Mouse (Mus musculus) kidney, adult 2 months (tissue): ENCODE data around the gene Pjvk. TPM values are rescaled to one million over a fixed set of nuclear protein-coding genes. Genes with fewer than 3 reads are reported as not detected.

ENCODE experiments used
- DNase-seq: peaks from one replicate; pipeline ENCODE4 v3.0.0; 2021
- H3K27ac ChIP-seq: fragments of 200-500 bp; 2 replicates; pipeline ENCODE4 v1.5.1; 2012; ENCODE audit warnings: low read depth, low read length, control low read depth, inconsistent platforms; ENCODE audit not compliant: insufficient read depth
- H3K27me3 ChIP-seq: fragments of 200-500 bp; replicated peaks from 2 replicates; pipeline ENCODE4 v1.6.1; 2012; ENCODE audit warnings: mild to moderate bottlenecking, moderate library complexity, low read length, inconsistent platforms; ENCODE audit not compliant: control insufficient read depth, insufficient read depth
- H3K36me3 ChIP-seq: fragments of 200-500 bp; 2 replicates; pipeline ENCODE4 v1.6.1; 2012; ENCODE audit warnings: mild to moderate bottlenecking, moderate library complexity, low read length, inconsistent platforms; ENCODE audit not compliant: control insufficient read depth, insufficient read depth
- H3K4me1 ChIP-seq: fragments of 200-500 bp; 2 replicates; pipeline ENCODE4 v1.6.1; 2011; ENCODE audit warnings: low read length; ENCODE audit not compliant: control insufficient read depth, insufficient read depth
- H3K4me3 ChIP-seq: fragments of 200-500 bp; 2 replicates; pipeline ENCODE4 v1.5.1; 2011; ENCODE audit warnings: mild to moderate bottlenecking, low read depth, low read length, control low read depth; ENCODE audit not compliant: insufficient read depth
- CTCF ChIP-seq: fragments of 200-500 bp; conservative IDR thresholded peaks from 2 replicates; pipeline ENCODE4 v1.5.1; 2011; ENCODE audit warnings: low read depth, mild to moderate bottlenecking, control low read depth, low read length, moderate library complexity, mixed read lengths; ENCODE audit not compliant: insufficient read depth, insufficient read length
- POLR2A ChIP-seq: fragments of 200-500 bp; IDR thresholded peaks from one replicate; pipeline ENCODE4 v1.6.1; 2011; ENCODE audit warnings: low read depth, low read length, control low read depth
- WGBS: fragments of 180-500 bp; shearing (Covaris S2); methylation state at CpG from one replicate; pipeline ENCODE4 v1.1.7; 2018; 5-methylcytosine and 5-hydroxymethylcytosine counted together
- polyA plus RNA-seq: library from polyadenylated mRNA; depleted of rRNA; stranded (reverse); fragments of >200 nt; gene quantifications from 2 replicates; pipeline ENCODE4 v1.2.3, GENCODE M21; 2012; rRNA removed

Pjvk gene
- polyA plus RNA-seq, 1 experiment, result 1.1 TPM

DNA sequence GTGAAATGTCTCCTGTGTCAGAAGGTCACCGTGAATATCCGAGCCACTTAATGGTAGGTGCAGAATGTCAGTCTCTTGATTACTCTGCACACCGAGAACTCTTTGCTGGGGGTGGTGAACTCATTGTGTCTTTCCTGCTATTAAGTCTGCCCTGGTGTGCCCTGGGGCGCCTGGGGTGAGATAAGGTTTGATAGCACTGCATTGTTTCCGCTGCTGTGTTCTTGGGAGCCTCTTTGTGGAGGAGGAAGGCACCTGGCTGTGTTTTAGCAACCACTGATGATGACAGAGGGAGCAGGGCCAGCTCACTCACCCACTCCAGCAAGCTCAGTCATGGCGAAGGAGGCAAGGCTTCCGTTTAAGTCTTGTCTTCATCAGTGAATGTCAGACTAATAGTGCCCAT lies 39.9 kb downstream of the Pjvk start:
- no peak overlapping the region for H3K4me3 ChIP-seq
- H3K4me1 ChIP-seq, result no peaks in the 10 kb centered on the region; the same call in 1 of the 2 replicates
- WGBS, result 67% methylated on average over 7 of the region's 7 CpGs
- TF ChIP-seq POLR2A (no peak), CTCF (no peak)
- H3K27ac ChIP-seq, result no peak overlapping the region
- no peak for DNase-seq
- no peaks in the 10 kb centered on the region for H3K27me3 ChIP-seq
- peaks cover 2% of the 10 kb centered on the region for H3K36me3 ChIP-seq

- no peak overlapping the region for H3K4me3 ChIP-seq
- TF ChIP-seq POLR2A, result no peak
- TF ChIP-seq CTCF, result no peak
- H3K27ac ChIP-seq, result no peak overlapping the region
- 64% methylated on average over 12 of the region's 12 CpGs for WGBS
- peak; percentile 87 for DNase-seq
- H3K27me3 ChIP-seq, result no peaks in the 10 kb centered on the region
- peaks cover 4% of the 10 kb centered on the region for H3K36me3 ChIP-seq
- no peaks in the 10 kb centered on the region; the same call in 1 of the 2 replicates for H3K4me1 ChIP-seq
Observed at GRCm38 (mm10) chr2:76690436-76691204, 42.3 kb downstream of the Pjvk start.

DNA sequence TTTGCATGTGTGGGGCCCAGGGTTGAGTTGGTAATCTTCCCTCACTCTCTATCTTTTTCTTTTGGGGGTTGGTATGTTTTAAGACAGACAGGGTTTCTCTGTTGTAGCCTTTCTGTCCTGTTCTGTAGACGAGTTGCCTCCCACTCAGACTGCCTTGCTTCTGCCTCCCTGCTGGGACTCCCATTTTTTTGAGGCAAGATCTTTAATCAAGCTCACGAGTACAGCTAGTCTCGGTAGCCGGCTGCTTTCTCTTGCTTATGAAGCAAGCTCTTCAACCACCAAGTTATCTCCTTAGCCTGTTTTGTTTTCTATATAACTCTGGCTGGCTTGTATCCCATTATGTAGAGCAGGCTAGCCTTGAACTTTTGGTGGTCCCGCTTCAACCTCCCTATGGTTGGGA lies 45.5 kb downstream of the Pjvk start:
- TF ChIP-seq CTCF (no peak), POLR2A (no peak)
- Histone ChIP-seq H3K27me3 (no peaks in the 10 kb centered on the region), H3K36me3 (peaks cover 4% of the 10 kb centered on the region; the same call in 1 of the 2 replicates), H3K4me1 (no peaks in the 10 kb centered on the region; the same call in 1 of the 2 replicates), H3K27ac (no peak overlapping the region), H3K4me3 (no peak overlapping the region)
- DNase-seq, result no peak
- 79% methylated on average over 5 of the region's 5 CpGs for WGBS

DNA sequence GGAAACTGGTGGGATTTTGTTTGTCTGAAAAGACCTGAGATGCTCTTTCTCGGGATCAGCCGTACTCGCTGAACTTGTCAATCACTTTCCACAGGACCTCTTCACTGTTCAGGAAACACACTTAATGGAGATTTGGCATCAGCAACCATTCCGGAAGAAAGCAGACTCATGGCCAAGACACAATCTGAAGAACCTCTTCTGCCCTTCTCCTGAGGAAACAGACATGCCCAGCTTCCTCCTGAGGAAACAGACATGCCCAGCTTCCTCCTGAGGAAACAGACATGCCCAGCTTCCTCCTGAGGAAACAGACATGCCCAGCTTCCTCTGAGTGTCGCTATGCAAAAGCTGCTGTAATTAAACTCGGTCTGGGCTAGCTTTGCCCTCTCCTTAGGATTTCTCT lies 47.0 kb downstream of the Pjvk start:
- Histone ChIP-seq H3K36me3 (peaks cover 4% of the 10 kb centered on the region; the same call in 1 of the 2 replicates), H3K4me1 (no peaks in the 10 kb centered on the region; the same call in 1 of the 2 replicates), H3K27me3 (no peaks in the 10 kb centered on the region), H3K27ac (no peak overlapping the region), H3K4me3 (no peak overlapping the region)
- no peak for TF ChIP-seq POLR2A
- TF ChIP-seq CTCF, result no peak
- peak; percentile 54 for DNase-seq
- WGBS, result 68% methylated on average over 6 of the region's 6 CpGs

- WGBS, result 90% methylated on average over 3 of the region's 3 CpGs
- DNase-seq, result no peak
Observed at GRCm38 (mm10) chr2:76702188-76702587, 53.9 kb downstream of the Pjvk start.

GRCm38 (mm10) chr2:76702751-76703150 lies 54.5 kb downstream of the Pjvk start:
- TF ChIP-seq CTCF (no peak), POLR2A (no peak)
- Histone ChIP-seq H3K4me3 (no peak overlapping the region), H3K27me3 (no peaks in the 10 kb centered on the region), H3K4me1 (no peaks in the 10 kb centered on the region), H3K27ac (no peak overlapping the region), H3K36me3 (no peaks in the 10 kb centered on the region)
- no peak for DNase-seq
- 94% methylated on average over 5 of the region's 5 CpGs for WGBS

More at GRCm38 (mm10) chr2:76702188-76702587, 53.9 kb downstream of the Pjvk start:
- Histone ChIP-seq H3K27me3 (no peaks in the 10 kb centered on the region), H3K27ac (no peak overlapping the region), H3K4me1 (no peaks in the 10 kb centered on the region), H3K4me3 (no peak overlapping the region), H3K36me3 (no peaks in the 10 kb centered on the region)
- TF ChIP-seq POLR2A (no peak), CTCF (no peak)

GRCm38 (mm10) chr2:76705655-76706054 lies 57.4 kb downstream of the Pjvk start:
- Histone ChIP-seq H3K4me3 (no peak overlapping the region), H3K27me3 (no peaks in the 10 kb centered on the region), H3K36me3 (0 out of 2 replicates have a peak, but pooled peaks cover 2% of the 10 kb centered on the region), H3K4me1 (no peaks in the 10 kb centered on the region), H3K27ac (no peak overlapping the region)
- TF ChIP-seq CTCF, result no peak
- TF ChIP-seq POLR2A, result no peak
- DNase-seq, result no peak
- WGBS, result 94% methylated on average over 13 of the region's 13 CpGs

Other genes starting within 250 kb of the Pjvk start
- gene Osbpl6, start 242.0 kb upstream of the Pjvk start, polyA plus RNA-seq, result 35.1 and 41.2 TPM in 2 replicates
- gene Prkra, start 461 bp upstream of the Pjvk start, polyA plus RNA-seq, result 15.3 and 17.0 TPM in 2 replicates
- gene Fkbp7, start 24.6 kb downstream of the Pjvk start, polyA plus RNA-seq, result 2.9 and 4.0 TPM in 2 replicates
- gene Plekha3, start 26.8 kb downstream of the Pjvk start, polyA plus RNA-seq, result 22.3 and 23.9 TPM in 2 replicates